15 mouse cellular contexts compared by ENCODE assay signal in genomic region chr12:103673179-103673578, GRCm38 (mm10). TPM values are rescaled to one million over a fixed set of nuclear protein-coding genes. Genes with fewer than 3 reads are reported as not detected.
A peak's percentile ranks its signal among the peaks of the same experiment; 100 is the strongest.
DNase-seq lines count a peak whose midpoint lies in the region; ATAC-seq and TF ChIP-seq lines count a peak whose summit lies in the region.
"Had no signal": no experiment of that assay in that cellular context is flagged by ENCODE, and none has a peak within 500 bp of the region (broad histone marks: within the 10 kb centered on the region; RNA-seq: fewer than 3 reads in every experiment).

No protein-coding gene starts in this region.

- H3K4me3 ChIP-seq in kidney, postnatal 0 days (replicated peaks; ENCODE audit: low read depth, low read length), result no peak overlapping the region
- no peak overlapping the region for H3K4me3 ChIP-seq in heart, postnatal 0 days (ENCODE audit: low read depth, low read length)
- H3K4me3 ChIP-seq: liver, embryonic 13.5 days; midbrain, embryonic 15.5 days had no signal

- TF ChIP-seq CTCF in kidney, postnatal 0 days (IDR thresholded peaks at IDR 0.05; ENCODE audit: low read depth), result no peak
- TF ChIP-seq CTCF in heart, postnatal 0 days (IDR thresholded peaks at IDR 0.05; ENCODE audit: low read depth), result no peak

- no peak for TF ChIP-seq EP300 in heart, postnatal 0 days (IDR thresholded peaks at IDR 0.05; ENCODE audit: low read depth)

- no peak for ATAC-seq in kidney, postnatal 0 days (replicated peaks; ENCODE audit: low FRiP score, low read depth)
- ATAC-seq in heart, postnatal 0 days (ENCODE audit: insufficient read depth, low read depth), result no peak
- ATAC-seq: inflammation-experienced regulatory T-cells, adult 6 months; midbrain, embryonic 15.5 days had no signal

- DNase-seq in kidney, postnatal 0 days (ENCODE audit: low spot score), result peak; percentile 53
- no peak for DNase-seq in kidney, postnatal 36 days
- peak; percentile 19 for DNase-seq in brain, adult 2 months (ENCODE audit: low read depth, low spot score)
- DNase-seq in heart, postnatal 0 days (ENCODE audit: low spot score), result peak; percentile 25
- DNase-seq in lung, postnatal 25 days (ENCODE audit: low spot score), result peak; percentile 51
- no peak for DNase-seq in right cerebral cortex, postnatal 4 days
- DNase-seq in adrenal gland, postnatal 4 days (ENCODE audit: low spot score in 2 of 2), result no peak
- no peak for DNase-seq in cerebellum, adult 18-20 months
- DNase-seq: liver, embryonic 13.5 days had no signal

- no peaks in the 10 kb centered on the region for H3K27me3 ChIP-seq in kidney, postnatal 0 days (ENCODE audit: insufficient read depth, low read length)
- no peaks in the 10 kb centered on the region for H3K27me3 ChIP-seq in heart, postnatal 0 days (ENCODE audit: control insufficient read depth, insufficient read depth, low read length)
- H3K27me3 ChIP-seq: liver, embryonic 13.5 days; midbrain, embryonic 15.5 days had no signal

- H3K9ac ChIP-seq in kidney, postnatal 0 days (ENCODE audit: low read depth, low read length), result no peak overlapping the region
- H3K9ac ChIP-seq in heart, postnatal 0 days (replicated peaks; ENCODE audit: low read depth, low read length), result no peak overlapping the region
- H3K9ac ChIP-seq: liver, embryonic 13.5 days; midbrain, embryonic 15.5 days had no signal

- H3K4me1 ChIP-seq in kidney, postnatal 0 days (replicated peaks; ENCODE audit: insufficient read depth, low read length), result no peaks in the 10 kb centered on the region
- no peaks in the 10 kb centered on the region for H3K4me1 ChIP-seq in heart, postnatal 0 days (ENCODE audit: control insufficient read depth, insufficient read depth)
- H3K4me1 ChIP-seq: midbrain, embryonic 15.5 days had no signal

- H3K9me3 ChIP-seq in kidney, postnatal 0 days (replicated peaks; ENCODE audit: low read length), result no peaks in the 10 kb centered on the region
- H3K9me3 ChIP-seq in heart, postnatal 0 days (replicated peaks; ENCODE audit: control insufficient read depth, low read length), result no peaks in the 10 kb centered on the region
- H3K9me3 ChIP-seq: liver, embryonic 13.5 days; midbrain, embryonic 15.5 days had no signal

- 80% methylated on average over 2 of the region's 2 CpGs for WGBS in kidney, postnatal 0 days
- 68% methylated on average over 2 of the region's 2 CpGs for WGBS in heart, postnatal 0 days

- H3K27ac ChIP-seq in kidney, postnatal 0 days, result no peak overlapping the region
- no peak overlapping the region for H3K27ac ChIP-seq in heart, postnatal 0 days (ENCODE audit: low read depth)
- H3K27ac ChIP-seq: liver, embryonic 13.5 days; midbrain, embryonic 15.5 days had no signal

- H3K36me3 ChIP-seq in kidney, postnatal 0 days (ENCODE audit: insufficient read depth, low read length), result no peaks in the 10 kb centered on the region
- no peaks in the 10 kb centered on the region for H3K36me3 ChIP-seq in heart, postnatal 0 days (replicated peaks; ENCODE audit: control insufficient read depth, insufficient read depth, low read length)
- H3K36me3 ChIP-seq: liver, embryonic 13.5 days; midbrain, embryonic 15.5 days had no signal

- no peak overlapping the region for H3K4me2 ChIP-seq in kidney, postnatal 0 days (ENCODE audit: low read length)
- no peak overlapping the region for H3K4me2 ChIP-seq in heart, postnatal 0 days (ENCODE audit: low read depth, low read length)
- H3K4me2 ChIP-seq: liver, embryonic 13.5 days; midbrain, embryonic 15.5 days had no signal

RNA-seq across cellular contexts. Expression of gene Serpina16, which starts 2.8 kb away (rescaled TPM):
- 0.22 TPM in 1 of 2 replicates, not detected in the other for polyA plus RNA-seq in kidney, postnatal 0 days (2015; fragmentation: Nextera tagmentation; extraction: Ambion mirVana)
- not detected in 2 replicates for total RNA-seq in heart, postnatal 0 days (2014; rRNA removed; ENCODE audit: low replicate concordance)
- not detected in 2 replicates for polyA plus RNA-seq in heart, postnatal 0 days (2015; fragmentation: Nextera tagmentation; extraction: Ambion mirVana)
- not detected for total RNA-seq in adrenal gland, postnatal 4 days (2021)
- total RNA-seq: gastrocnemius, postnatal 4 days; layer of hippocampus, postnatal 14 days had no signal
- polyA plus RNA-seq: cortical plate, adult 2 months; forebrain, embryonic 11.5 days; inflammation-experienced regulatory T-cells, adult 6 months; midbrain, embryonic 15.5 days had no signal

RNA-seq across cellular contexts. Expression of gene Serpina6, which starts 16.2 kb away (rescaled TPM):
- polyA plus RNA-seq in kidney, postnatal 0 days (2015; fragmentation: Nextera tagmentation; extraction: Ambion mirVana), result 355 and 410 TPM in 2 replicates
- not detected in 2 replicates for total RNA-seq in heart, postnatal 0 days (2014; rRNA removed; ENCODE audit: low replicate concordance)
- polyA plus RNA-seq in heart, postnatal 0 days (2015; fragmentation: Nextera tagmentation; extraction: Ambion mirVana), result not detected in 2 replicates
- total RNA-seq in adrenal gland, postnatal 4 days (2021), result 1 to 10 TPM in 1 of 2 experiments, under 1 TPM in 1; 0.76 to 3.0 TPM
- total RNA-seq: gastrocnemius, postnatal 4 days; layer of hippocampus, postnatal 14 days had no signal
- polyA plus RNA-seq: cortical plate, adult 2 months; forebrain, embryonic 11.5 days; inflammation-experienced regulatory T-cells, adult 6 months; midbrain, embryonic 15.5 days had no signal

RNA-seq across cellular contexts. Expression of gene Serpina1f, which starts 22.1 kb away (rescaled TPM):
- polyA plus RNA-seq in kidney, postnatal 0 days (2015; fragmentation: Nextera tagmentation; extraction: Ambion mirVana), result 1.5 and 1.8 TPM in 2 replicates
- not detected in 2 replicates for total RNA-seq in heart, postnatal 0 days (2014; rRNA removed; ENCODE audit: low replicate concordance)
- not detected in 2 replicates for polyA plus RNA-seq in heart, postnatal 0 days (2015; fragmentation: Nextera tagmentation; extraction: Ambion mirVana)
- total RNA-seq in adrenal gland, postnatal 4 days (2021), result not detected
- total RNA-seq: gastrocnemius, postnatal 4 days; layer of hippocampus, postnatal 14 days had no signal
- polyA plus RNA-seq: cortical plate, adult 2 months; forebrain, embryonic 11.5 days; inflammation-experienced regulatory T-cells, adult 6 months; midbrain, embryonic 15.5 days had no signal

RNA-seq across cellular contexts. Expression of gene Serpina10, which starts 41.9 kb away (rescaled TPM):
- polyA plus RNA-seq in kidney, postnatal 0 days (2015; fragmentation: Nextera tagmentation; extraction: Ambion mirVana), result 9.7 and 9.8 TPM in 2 replicates
- total RNA-seq in heart, postnatal 0 days (2014; rRNA removed; ENCODE audit: low replicate concordance), result not detected in 2 replicates
- not detected in 2 replicates for polyA plus RNA-seq in heart, postnatal 0 days (2015; fragmentation: Nextera tagmentation; extraction: Ambion mirVana)
- 10 to 100 TPM in 1 of 2 experiments, 1 to 10 TPM in 1; 1.5 to 11.8 TPM for total RNA-seq in adrenal gland, postnatal 4 days (2021)
- polyA plus RNA-seq: forebrain, embryonic 11.5 days; inflammation-experienced regulatory T-cells, adult 6 months had no signal

Comparison
In these comparisons a context has a peak if more than half of its experiments do, and no peak if none do; other contexts are left out.
1. DNase-seq: peak in kidney, postnatal 0 days (single experiment), brain, adult 2 months (single experiment), heart, postnatal 0 days (single experiment) and lung, postnatal 25 days (single experiment); none in kidney, postnatal 36 days (0 of 2), right cerebral cortex, postnatal 4 days (single experiment), adrenal gland, postnatal 4 days (0 of 2) and cerebellum, adult 18-20 months (0 of 2).